Mouse (Mus musculus) right cerebral cortex, adult 2 months (tissue): ENCODE results near the gene Topors.

ENCODE experiments used
- DNase-seq, 2 experiments: peaks; one replicate each; pipeline ENCODE4 v3.0.0; 2021 to 2022; ENCODE audit warnings: low spot score in 2 of 2

Gene Topors

DNA sequence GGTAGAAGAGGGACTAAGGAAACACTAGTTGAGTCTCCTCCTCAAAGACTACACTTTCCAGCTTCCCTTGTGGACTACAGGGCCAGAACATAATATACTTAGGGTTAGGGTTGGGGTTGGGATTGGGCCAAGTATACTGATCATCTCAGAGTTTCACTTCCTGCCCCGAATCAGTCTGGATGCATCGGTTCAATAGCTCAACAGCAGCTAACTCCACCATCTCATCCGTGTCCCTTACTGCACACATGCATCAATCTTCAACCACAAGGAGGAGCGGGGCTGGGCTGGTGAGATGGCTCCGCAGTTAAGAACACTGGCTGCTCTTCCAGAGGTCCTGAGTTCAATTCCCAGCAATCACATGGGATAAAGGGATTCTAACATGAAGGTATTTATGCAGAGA is 18.7 kb downstream of the Topors start:
- DNase-seq = no peak

DNA sequence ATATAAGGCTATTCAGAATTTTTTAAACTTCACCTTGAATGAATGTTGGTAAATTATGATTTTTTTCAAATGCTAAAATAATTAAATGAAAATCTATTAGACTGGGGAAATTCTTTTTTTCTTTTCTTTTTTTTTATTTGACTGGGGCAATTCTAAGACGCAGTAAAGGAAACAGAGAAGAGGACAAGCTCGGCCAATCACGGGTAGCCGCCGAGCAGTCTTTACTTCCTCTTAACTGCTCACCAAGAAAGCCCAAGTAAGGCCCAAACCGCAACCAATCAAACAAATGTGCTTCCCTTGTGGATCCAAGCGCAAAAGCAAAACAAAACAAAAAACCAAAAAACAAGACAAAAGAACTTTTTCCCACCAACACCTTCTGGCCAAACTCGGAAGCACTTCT is 25.6 kb downstream of the Topors start:
- DNase-seq = no peak

DNA sequence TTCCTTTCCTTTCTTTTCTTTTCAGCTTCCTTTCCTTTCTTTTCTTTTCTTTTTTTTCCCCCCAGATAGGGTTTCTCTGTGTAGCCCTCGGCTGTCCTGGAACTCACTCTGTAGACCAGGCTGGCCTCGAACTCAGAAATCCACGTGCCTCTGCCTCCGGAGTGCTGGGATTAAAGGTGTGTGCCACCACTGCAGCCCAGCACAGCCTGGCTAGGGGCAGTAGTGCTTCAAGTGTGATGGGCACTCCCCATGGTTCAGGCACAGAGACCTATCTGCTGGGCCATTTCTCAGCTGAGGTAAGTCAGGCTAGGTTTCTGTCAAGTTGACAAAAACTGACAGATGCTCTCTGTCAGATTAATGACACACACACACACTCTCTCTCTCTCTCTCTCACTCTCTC is 26.6 kb downstream of the Topors start:
- DNase-seq = no peak

DNA sequence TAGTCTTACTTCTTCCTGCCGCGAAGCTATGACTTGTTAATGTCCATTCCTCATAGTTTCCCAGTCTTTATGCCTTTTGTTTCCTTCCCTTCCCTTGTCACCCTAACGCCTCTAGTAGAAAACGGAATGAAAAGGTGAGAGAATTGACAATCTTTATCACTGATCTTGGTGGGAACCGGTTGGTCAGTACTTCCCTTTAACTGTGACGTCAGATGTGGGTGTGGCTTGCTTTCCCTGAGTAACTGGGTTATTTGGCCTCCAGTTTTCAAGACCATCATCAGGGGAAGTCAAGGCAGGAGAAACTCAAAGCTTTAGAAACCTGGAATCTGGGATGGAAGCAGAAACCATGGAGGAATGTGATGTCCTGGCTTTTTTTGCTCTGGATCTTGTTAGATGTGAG is 27.7 kb downstream of the Topors start:
- DNase-seq = no peak

DNA sequence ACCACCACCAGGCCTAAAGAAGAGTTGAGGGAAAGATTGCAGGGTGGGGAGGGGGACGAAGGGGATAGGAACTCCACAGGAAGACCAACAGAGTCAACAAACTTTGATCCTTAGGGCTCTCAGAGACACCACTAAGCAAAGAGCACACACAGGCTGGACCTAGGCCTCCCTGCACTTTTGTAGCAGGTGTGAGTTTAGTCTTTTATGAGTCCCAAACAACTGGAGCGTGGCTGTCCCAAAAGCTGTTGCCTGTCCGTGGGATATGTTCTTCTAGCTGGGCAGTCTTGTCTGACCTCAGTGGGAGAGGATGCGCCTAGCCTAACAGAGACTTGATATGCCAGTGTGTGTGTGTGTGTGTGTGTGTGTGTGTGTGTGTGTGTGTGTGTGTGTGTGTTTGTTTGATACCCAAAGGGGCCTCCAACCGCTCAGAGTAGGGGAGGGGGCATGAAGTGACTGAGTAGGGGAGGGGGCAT is 29.3 kb downstream of the Topors start:
- DNase-seq = no peak

DNA sequence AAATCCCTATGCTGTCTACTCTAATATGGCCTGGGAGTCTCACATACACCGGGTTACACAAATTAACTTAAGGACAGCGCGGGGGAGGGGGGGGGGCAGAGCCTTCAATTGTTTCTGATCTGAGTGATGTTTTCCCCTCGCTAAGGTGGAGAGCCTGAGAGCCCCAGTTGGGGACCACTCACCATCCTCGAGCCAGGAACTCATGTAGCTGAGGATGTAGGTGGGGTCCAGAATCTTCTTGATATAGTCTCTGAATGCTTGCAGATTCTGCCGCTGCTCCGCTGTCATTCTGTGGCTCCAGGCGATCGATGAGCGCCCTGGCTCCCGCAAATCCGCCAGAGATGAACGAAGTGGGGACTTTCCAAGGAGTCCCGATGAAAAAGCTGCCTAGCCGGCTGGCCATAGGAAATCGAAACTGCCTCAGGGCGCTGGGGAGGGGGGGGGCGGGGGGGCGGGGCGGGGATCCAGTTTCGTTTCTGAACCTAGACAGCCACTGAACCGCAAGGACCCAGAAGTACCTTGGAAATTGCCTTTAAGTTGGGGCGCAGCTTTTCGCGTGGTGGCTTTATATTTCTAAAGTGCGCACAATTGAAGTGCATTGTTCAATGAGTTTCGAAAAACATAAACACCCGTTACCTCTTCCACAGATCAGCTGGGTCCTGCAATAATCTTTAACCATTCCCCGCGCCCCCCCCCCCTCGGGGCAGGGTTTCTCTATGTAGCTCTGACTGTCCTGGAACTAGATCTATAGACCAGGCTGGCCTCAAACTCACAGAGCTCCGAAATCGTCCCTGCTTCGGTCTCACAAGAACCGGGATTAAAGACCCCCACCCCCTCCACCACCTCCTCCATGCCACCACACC is 30.0 kb downstream of the Topors start, which contains the start of gene Ddx58:
Ddx58 (minus strand) TSS at position 420 of the 863 bp plus-strand sequence.
- DNase-seq = peak in 1 of 2 experiments; percentile 29

DNA sequence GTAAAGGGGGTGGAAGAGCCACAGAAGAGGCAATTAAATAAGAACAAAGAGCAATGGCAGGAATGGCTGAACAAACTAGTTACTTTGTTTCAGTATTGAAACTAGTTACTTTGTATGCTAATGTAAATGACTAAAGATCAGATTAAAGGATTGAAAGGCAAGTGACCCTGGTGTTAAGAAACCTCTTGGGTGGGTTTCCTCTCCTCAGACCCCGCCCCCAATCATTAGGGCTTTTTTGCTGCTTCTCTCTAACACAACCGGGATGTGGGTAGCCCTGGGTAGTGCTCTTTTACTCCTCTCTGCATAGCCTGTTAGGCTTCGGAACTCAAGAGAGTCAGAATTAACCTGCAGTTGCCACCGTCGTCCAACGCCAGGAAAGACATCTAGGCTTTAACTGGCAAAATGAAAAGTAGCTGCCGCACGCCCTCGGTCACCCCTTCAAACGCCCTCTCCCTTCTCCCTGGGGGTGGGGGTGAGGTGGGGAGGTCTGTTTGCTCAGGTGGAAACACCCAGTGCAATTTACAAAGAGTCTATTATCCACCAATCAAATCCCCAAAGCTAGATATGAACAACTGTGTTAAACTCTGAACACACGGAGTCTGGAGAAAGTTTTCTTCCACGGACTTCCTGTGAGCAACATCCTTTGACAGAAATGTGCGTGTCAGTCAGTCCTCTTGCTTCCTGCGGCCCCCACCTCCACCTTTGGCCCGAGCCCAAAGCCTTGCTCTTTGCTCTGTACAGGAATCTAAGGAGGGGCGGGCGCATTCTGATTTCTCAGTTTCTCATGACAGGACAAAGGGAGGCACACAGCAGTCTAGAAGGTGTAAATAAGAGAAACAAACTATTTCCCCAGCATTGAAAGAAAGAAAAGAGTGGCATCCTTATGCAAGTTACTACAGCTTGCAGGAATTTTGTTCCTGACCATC is 30.9 kb downstream of the Topors start:
- DNase-seq = peak in 1 of 2 experiments; percentile 13

DNA sequence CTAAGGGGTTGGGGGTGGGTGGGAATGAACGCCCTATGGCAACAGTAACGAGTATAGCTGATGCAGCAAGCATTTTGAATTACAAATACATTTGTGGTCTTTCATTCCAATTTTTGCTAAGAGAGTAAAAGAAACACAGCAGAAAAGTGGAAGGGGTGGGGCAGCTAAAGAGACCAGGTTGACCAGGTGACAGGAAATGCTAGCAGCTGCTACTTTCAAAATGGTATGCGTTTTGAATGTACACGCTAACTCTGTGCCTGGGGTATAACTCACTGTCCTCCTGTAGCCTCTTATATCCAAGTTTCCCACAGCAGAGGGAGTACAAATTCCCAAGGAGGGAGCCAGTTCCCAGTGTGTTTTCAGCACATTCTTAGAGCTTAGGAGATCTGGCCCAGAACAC is 32.8 kb downstream of the Topors start:
- DNase-seq = no peak

DNA sequence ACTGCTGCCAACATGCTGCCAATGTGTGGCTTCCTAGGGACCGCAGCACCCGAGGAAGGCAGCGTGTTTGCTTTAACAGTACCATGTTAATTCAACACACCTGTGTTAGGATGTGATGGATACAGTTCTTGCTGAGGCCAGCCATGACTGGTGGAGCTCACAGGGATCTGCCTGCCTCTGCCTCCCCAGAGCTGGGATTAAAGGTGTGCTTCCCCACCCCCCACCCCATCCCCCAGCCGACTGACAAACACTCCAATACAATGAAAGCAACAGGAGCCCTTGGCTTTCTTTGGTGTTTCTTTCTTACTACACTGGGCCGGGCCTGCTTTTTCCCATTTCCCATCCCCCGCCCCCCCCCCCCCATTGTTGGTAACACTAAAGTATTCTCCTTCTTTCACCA is 35.4 kb downstream of the Topors start:
- DNase-seq = no peak

DNA sequence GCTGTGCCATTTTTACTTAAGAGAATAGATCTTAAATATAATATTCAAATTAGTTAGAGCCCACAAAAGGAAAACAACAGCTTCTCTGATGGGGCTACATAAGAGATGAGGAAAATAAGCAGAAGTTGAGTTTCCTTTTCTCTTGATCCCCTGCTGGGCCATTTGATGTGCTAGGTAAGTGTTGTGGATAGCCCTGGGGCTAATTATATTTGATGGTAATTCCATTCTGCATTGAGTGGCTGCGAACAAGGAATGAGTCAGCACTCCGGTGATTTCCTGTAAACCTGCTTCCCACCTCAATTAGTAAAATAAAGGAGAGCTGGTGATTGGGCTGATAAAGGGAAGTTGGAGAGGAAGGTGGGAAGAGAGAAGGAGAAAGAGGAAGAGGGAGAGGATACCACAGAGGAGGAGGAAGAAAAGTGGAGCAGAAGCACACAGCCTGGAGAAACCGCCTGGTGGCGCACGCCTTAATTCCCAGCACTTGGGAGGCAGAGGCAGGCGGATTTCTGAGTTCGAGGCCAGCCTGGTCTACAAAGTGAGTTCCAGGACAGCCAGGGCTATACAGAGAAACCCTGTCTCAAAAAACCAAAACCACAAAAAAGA is 36.5 kb downstream of the Topors start:
- no peak for DNase-seq

DNA sequence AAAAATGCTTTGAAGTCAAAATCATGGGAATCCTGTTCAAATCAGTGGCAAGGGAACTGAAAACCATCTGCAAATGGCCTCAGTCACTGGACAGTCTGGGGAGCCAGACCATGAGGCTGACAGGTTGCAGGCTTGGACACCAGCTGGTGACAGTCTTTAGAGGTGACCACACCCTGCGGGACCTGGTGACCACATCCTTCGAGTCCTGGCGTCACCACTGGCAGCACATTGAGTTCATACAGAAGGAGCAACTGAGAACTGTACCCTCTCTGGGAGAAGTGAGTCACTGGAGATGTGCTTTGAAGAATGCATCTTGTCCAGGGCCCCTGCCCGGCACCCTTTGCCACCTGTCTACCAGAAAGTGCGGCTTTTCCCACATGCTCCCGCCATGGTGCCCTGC is 39.9 kb downstream of the Topors start:
- no peak for DNase-seq

DNA sequence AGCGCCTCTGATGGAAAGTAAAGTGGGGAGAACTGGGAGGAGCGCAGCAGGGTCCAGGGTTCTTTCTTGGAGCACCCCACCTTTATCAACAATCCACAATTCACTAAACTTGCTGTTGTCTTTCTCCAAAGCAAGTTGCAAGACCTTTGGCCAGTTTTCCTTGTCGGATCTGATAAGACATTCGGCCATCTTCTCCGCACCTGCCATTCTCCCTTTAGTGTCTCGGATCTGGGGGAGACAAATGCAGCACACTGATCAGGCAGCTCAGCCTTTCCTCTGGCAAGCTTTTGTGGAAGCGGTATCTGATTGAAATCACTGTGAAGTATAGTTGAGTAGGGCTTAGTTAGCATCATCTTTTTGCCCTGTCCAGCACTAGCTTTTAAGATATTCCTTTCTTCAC is 41.8 kb downstream of the Topors start:
- no peak for DNase-seq

DNA sequence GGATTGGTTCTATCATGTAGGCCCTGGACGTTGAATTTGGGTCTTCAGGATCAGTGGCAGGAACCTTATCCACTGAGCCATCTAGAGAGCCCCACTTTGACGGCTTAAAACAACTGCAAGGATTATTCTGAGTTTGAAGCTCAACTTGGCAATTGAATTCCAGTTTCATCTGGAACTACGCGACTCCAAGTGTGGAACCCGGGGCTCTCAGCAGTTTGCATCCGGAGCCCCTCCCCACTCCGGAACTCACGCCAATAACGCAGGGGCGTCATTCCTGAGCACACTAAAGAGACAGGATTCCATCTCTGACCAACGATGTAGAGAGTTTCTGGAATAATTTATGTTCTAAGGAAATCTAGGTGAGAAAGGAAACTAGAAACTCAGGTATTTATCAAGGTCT is 42.5 kb downstream of the Topors start:
- DNase-seq = no peak

DNA sequence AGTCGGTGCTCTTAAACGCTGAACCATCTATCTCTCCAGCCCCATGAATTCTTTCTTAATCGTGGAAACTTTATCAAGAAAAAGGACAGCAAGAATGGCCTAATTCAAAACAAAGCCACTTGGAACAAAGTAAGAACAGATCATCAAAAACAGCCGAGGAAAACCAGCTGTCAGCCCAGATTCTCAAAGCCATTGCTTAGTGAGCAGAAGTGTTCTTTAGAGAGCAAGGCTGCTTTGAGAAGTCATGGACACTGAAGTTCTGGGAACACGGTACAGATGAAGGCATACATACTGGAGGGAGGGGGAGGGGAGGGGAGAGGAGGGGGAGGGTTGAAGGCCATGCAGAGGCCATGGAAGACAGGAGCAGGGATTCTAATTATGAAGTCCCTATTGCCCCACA is 43.6 kb downstream of the Topors start:
- no peak for DNase-seq

DNA sequence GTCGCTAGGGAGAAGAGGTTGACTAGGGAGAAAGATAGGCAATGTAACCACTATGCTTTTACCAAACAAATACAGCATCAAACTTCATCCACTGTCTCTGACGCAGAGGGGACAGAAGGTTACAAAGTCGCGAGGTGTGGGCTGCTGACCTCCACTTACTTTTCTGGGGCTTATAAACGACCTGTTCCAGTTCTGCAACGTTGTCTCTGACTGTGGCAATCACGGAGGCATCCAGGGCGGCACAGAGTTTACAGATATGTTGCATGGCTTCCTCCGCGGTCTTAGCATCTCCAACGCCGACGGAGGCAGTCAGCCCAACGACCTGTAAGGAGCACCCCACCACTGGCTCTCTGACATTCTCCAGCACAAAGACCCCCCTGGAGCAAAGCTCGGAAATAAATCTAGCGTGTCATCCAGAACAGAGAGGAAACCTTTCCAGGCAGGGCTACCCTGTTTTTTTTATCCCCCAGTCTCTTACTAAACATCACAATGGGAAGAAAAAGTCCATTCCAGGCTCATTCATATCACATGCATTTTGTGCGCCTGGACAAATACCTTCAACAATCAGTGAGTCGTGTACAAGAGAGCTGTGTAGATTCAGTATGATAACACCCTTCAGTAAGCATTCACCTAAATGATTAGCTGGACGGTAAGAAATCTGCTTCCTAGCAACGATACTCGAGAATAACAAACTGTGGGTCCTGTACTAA is 47.6 kb downstream of the Topors start:
- no peak for DNase-seq

DNA sequence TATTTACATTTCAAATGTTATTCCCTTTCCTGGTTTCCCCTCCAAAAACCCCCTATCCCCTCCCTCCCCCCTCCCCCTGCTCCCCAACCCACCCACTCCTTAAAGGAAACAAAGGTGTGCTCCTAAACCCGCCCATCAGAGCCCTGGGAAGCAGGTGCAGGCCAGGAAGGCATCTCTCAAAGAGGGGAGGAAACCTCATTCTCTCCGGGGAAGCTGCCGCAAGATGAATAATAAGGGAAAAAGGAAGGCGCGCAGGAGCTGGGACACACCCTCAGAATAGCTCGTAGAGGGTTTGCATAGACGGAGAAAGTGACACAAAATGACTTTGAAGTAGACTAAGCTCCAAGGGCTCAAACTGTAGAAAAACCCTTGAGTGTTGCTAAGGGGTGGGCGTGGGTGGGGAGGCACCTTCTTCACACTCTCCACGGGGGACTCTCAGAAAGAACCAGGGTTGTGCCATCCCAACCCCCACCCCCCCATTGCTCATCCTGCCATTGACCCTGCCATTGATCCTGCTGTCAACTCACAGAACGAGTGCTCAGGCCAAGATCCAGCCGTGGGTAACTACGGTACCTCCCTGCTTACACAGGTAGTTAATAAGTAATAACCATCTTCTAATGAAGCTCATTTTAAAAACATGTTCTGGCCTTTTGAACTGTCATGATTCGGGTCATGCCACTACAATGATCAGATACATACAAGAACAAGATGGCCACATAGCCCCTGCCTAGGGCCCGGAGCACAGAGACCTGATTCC is 48.5 kb downstream of the Topors start:
- DNase-seq = no peak

DNA sequence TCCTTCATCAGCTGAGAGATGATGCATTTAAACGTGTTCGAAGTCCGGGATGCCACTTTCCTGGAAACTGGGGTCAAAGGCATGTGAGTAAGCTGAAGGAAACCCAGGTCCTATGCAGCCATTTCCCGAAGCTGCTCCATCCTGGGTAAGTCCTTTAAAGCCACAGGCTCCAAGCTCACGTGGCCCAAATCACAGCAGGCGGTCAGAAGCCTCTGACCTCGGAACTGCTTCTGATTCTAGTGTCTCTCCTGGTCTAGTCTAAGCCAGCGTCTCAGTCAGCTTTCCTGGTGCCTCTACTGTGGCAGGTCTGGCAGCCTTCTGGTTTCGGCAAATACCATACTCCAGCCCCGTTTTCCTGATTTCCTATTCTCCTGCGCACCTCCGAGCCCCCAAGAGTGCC is 49.2 kb downstream of the Topors start:
- peak in 1 of 2 experiments; percentile 4 for DNase-seq

DNA sequence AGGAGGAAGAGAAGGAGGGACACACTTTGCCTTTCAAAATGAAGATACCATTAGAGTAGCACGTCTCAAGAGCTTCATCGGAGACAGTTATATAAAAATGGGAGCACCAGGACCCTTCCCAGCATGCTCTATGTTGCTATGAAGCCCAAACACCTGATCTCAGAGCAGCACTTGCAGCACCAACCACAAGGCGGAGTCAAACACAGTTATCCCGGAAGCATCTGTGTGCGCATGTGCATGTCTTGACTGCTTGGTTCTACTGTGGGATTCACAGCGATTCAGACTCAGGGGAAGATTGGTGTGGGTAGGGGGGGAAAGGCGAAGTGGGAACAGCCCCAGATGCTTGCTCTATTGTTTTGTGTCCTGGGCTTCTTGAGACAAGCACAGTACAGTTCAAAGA is 51.3 kb downstream of the Topors start:
- DNase-seq = no peak

DNA sequence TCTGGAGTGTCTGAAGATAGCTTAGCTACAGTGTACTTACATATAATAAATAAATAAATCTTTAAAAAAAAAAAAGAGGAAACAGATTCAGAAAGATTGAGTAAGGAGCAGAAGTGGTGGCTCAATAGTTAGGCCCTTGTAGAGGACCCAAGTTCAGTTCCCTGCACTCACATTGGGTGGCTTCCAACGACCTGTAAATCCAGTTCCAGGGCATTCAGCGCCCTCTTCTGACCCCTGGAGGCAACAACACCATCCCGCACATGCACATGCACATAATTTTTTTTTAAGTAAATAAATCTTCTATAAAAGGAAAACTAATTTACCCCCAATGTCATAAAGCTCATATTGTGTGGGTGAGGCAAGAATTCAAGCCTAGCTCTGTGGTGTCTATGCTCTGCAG is 51.7 kb downstream of the Topors start:
- DNase-seq = no peak

DNA sequence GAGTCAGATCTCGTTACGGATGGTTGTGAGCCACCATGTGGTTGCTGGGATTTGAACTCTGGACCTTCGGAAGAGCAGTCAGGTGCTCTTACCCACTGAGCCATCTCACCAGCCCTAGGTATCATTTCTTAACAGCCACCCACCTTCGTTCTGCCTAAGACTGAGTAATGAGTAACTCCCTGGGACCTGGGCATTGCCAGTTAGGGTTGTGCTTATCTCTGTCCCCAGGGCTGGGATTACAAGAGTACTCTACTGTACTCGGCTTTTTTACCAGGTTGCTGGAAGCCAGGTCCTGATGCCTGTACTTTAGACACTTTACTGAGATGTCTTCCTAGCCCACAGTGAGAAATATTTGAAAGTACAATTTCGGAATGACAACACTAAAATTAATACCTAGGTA is 57.5 kb downstream of the Topors start:
- DNase-seq = no peak
